Mouse (Mus musculus) intestine, embryonic 16.5 days (tissue): Measurements from ENCODE around the gene Hba-a2. TPM values are rescaled to one million over a fixed set of nuclear protein-coding genes. Genes with fewer than 3 reads are reported as not detected.
"Not testable (repeated sequence)": the region's sequence is repeated elsewhere in the genome, so short reads cannot be mapped to it uniquely, and the experiment has no call there.

Source experiments
- ATAC-seq: fragments of 200-750 bp; cut with Nextera tagmentation; 2 replicates; pipeline ENCODE4 v1.8.0; 2017; ENCODE audit warnings: moderate TSS enrichment, moderate library complexity
- H3K27ac ChIP-seq: fragments of 300-500 bp; sonication (generic); 2 replicates; pipeline ENCODE4 v1.5.1; 2014; ENCODE audit warnings: mild to moderate bottlenecking, low read length
- H3K27me3 ChIP-seq: fragments of 300-500 bp; sonication (generic); replicated peaks from 2 replicates; pipeline ENCODE4 v1.6.1; 2014; ENCODE audit warnings: low read length, control low read depth, mixed read lengths; ENCODE audit not compliant: control insufficient read depth, insufficient read depth
- H3K36me3 ChIP-seq: fragments of 300-500 bp; sonication (generic); 2 replicates; pipeline ENCODE4 v1.6.1; 2014; ENCODE audit warnings: low read length, control low read depth; ENCODE audit not compliant: control insufficient read depth, insufficient read depth
- H3K4me1 ChIP-seq: fragments of 300-500 bp; sonication (generic); 2 replicates; pipeline ENCODE4 v1.6.1; 2014; ENCODE audit warnings: low read length, control low read depth, mixed read lengths; ENCODE audit not compliant: control insufficient read depth, insufficient read depth
- H3K4me2 ChIP-seq: fragments of 300-500 bp; sonication (generic); 2 replicates; pipeline ENCODE4 v1.6.1; 2014; ENCODE audit warnings: low read depth, low read length, control low read depth
- H3K4me3 ChIP-seq: fragments of 300-500 bp; sonication (generic); 2 replicates; pipeline ENCODE4 v1.5.1; 2014; ENCODE audit warnings: mild to moderate bottlenecking, low read length
- H3K9ac ChIP-seq: fragments of 300-500 bp; sonication (generic); 2 replicates; pipeline ENCODE4 v1.6.1; 2014; ENCODE audit warnings: low read depth, low read length
- H3K9me3 ChIP-seq: fragments of 300-500 bp; sonication (generic); 2 replicates; pipeline ENCODE4 v1.6.1; 2016; ENCODE audit warnings: low read length, control low read depth; ENCODE audit not compliant: control insufficient read depth
- WGBS: fragments of 180-500 bp; shearing (Covaris S2); extraction: QIAGEN DNeasy Blood & Tissue Kit; methylation state at CpG from one replicate; pipeline ENCODE4 v1.1.7; 2014; 5-methylcytosine and 5-hydroxymethylcytosine counted together
- polyA plus RNA-seq: library from polyadenylated mRNA; unstranded; fragments of >200 nt; fragmentation: Nextera tagmentation; extraction: Ambion mirVana; gene quantifications from 2 replicates; pipeline ENCODE4 v1.2.1, GENCODE M21; 2015

Hba-a2 gene
- polyA plus RNA-seq, 1 experiment from 2014 or later: 11,055 TPM

GRCm38 (mm10) chr11:32293479-32293878 lies 2.8 kb upstream of the Hba-a2 start:
- H3K9me3 ChIP-seq, H3K36me3 ChIP-seq, H3K9ac ChIP-seq, H3K4me3 ChIP-seq, H3K27ac ChIP-seq, H3K27me3 ChIP-seq, H3K4me1 ChIP-seq, ATAC-seq, H3K4me2 ChIP-seq: not testable (repeated sequence)
- WGBS: 51% methylated on average over 3 of the region's 3 CpGs

GRCm38 (mm10) chr11:32297417-32297816 lies 1.1 kb downstream of the Hba-a2 start:
- H3K9me3 ChIP-seq, H3K4me3 ChIP-seq, H3K9ac ChIP-seq, H3K4me2 ChIP-seq, H3K36me3 ChIP-seq, ATAC-seq, H3K4me1 ChIP-seq, H3K27me3 ChIP-seq, H3K27ac ChIP-seq: not testable (repeated sequence)
- WGBS: 41% methylated on average over 2 of the region's 2 CpGs

- 85% methylated on average over 1 of the region's 1 CpGs for WGBS
- Histone ChIP-seq H3K4me3 (no peak overlapping the region), H3K4me2 (no peak overlapping the region), H3K36me3 (no peaks in the 10 kb centered on the region), H3K9me3 (no peaks in the 10 kb centered on the region), H3K27ac (no peak overlapping the region), H3K4me1 (no peaks in the 10 kb centered on the region), H3K27me3 (no peaks in the 10 kb centered on the region; the same call in 1 of the 2 replicates), H3K9ac (no peak overlapping the region)
- ATAC-seq: peak; percentile 10; the same call in 1 of the 2 replicates
Observed at GRCm38 (mm10) chr11:32297866-32298531, 1.7 kb downstream of the Hba-a2 start.

- no peaks in the 10 kb centered on the region for H3K9me3 ChIP-seq
- H3K4me3 ChIP-seq: no peak overlapping the region
- 92% methylated on average over 2 of the region's 2 CpGs for WGBS
- no peak overlapping the region for H3K27ac ChIP-seq
- no peaks in the 10 kb centered on the region; the same call in 1 of the 2 replicates for H3K27me3 ChIP-seq
- no peaks in the 10 kb centered on the region for H3K4me1 ChIP-seq
- no peak overlapping the region for H3K9ac ChIP-seq
- H3K36me3 ChIP-seq: no peaks in the 10 kb centered on the region
- ATAC-seq: peak; percentile 15; the same call in 1 of the 2 replicates
- H3K4me2 ChIP-seq: no peak overlapping the region
Observed at GRCm38 (mm10) chr11:32298532-32298918, 2.2 kb downstream of the Hba-a2 start.

- ATAC-seq: peak; percentile 49
- H3K9ac ChIP-seq, H3K27ac ChIP-seq, H3K36me3 ChIP-seq, H3K27me3 ChIP-seq, H3K4me1 ChIP-seq, H3K4me3 ChIP-seq, H3K9me3 ChIP-seq: not testable (repeated sequence)
- peak within 1 kb of the TSS; percentile 46 for H3K4me2 ChIP-seq
- 6% methylated on average over 16 of the region's 16 CpGs for WGBS
Observed at GRCm38 (mm10) chr11:32299865-32300264, 3.6 kb downstream of the Hba-a2 start, which contains the start of gene Hbq1a. Hbq1a (plus strand) TSS chr11:32300069.

GRCm38 (mm10) chr11:32300279-32301267 lies 4.3 kb downstream of the Hba-a2 start:
- Histone ChIP-seq H3K36me3 (no peaks in the 10 kb centered on the region), H3K9me3 (no peaks in the 10 kb centered on the region), H3K9ac (no peak overlapping the region), H3K27ac (no peak overlapping the region), H3K4me2 (peak overlapping the region; percentile 46), H3K4me3 (no peak overlapping the region), H3K27me3 (no peaks in the 10 kb centered on the region), H3K4me1 (no peaks in the 10 kb centered on the region)
- peak; percentile 29; the same call in 1 of the 2 replicates for ATAC-seq
- WGBS: 49% methylated on average over 14 of the region's 17 CpGs

GRCm38 (mm10) chr11:32301506-32301905 lies 5.2 kb downstream of the Hba-a2 start:
- Histone ChIP-seq H3K4me3 (no peak overlapping the region), H3K36me3 (no peaks in the 10 kb centered on the region), H3K9ac (no peak overlapping the region), H3K4me1 (no peaks in the 10 kb centered on the region), H3K4me2 (no peak overlapping the region), H3K27me3 (no peaks in the 10 kb centered on the region), H3K9me3 (no peaks in the 10 kb centered on the region), H3K27ac (no peak overlapping the region)
- ATAC-seq: no peak
- 80% methylated on average over 1 of the region's 1 CpGs for WGBS

GRCm38 (mm10) chr11:32302824-32303419 lies 6.6 kb downstream of the Hba-a2 start:
- WGBS: 44% methylated on average over 2 of the region's 2 CpGs
- no peak overlapping the region for H3K27ac ChIP-seq
- H3K4me2 ChIP-seq: no peak overlapping the region
- no peaks in the 10 kb centered on the region for H3K4me1 ChIP-seq
- H3K4me3 ChIP-seq: no peak overlapping the region
- no peak overlapping the region for H3K9ac ChIP-seq
- no peaks in the 10 kb centered on the region for H3K27me3 ChIP-seq
- H3K9me3 ChIP-seq: no peaks in the 10 kb centered on the region
- H3K36me3 ChIP-seq: no peaks in the 10 kb centered on the region
- ATAC-seq: no peak

DNA sequence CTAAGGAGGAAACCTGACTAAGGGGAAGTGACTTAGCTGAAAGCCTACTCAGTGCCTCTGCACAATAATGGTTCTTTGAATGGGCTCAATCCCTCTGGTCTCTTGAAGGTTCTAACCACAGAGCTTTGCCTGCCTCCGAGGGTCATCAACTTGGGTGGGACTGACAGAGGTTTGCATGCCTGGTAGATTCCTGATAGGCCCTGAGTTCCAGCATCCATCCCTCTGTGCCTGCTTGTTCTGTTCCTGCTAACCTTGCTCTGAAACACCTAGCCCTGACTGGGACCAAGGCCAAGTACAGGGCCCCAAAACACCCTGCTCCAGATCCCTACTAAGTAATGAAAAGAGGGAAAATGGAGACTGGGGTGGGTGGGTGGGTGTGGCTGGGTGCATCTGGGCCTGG lies 7.2 kb downstream of the Hba-a2 start:
- Histone ChIP-seq H3K27ac (no peak overlapping the region), H3K27me3 (no peaks in the 10 kb centered on the region), H3K9me3 (no peaks in the 10 kb centered on the region), H3K4me3 (no peak overlapping the region), H3K9ac (no peak overlapping the region), H3K4me2 (no peak overlapping the region), H3K4me1 (no peaks in the 10 kb centered on the region), H3K36me3 (no peaks in the 10 kb centered on the region)
- ATAC-seq: no peak
- 79% methylated on average over 1 of the region's 1 CpGs for WGBS
